Mouse (Mus musculus) brain, embryonic 14.5 days (tissue): ENCODE measurements around the gene Ahsa2.

Source experiments
- CTCF ChIP-seq: fragments of 200-500 bp; IDR thresholded peaks from 2 replicates; pipeline ENCODE4 v1.5.1; 2012; ENCODE audit warnings: inconsistent platforms, mild to moderate bottlenecking, moderate library complexity, borderline replicate concordance; ENCODE audit not compliant: insufficient read depth, insufficient read length; ENCODE audit errors: extremely low read depth
- POLR2A ChIP-seq: fragments of 200-500 bp; IDR thresholded peaks from 2 replicates; pipeline ENCODE4 v1.6.1; 2012; ENCODE audit warnings: mild to moderate bottlenecking, inconsistent platforms, borderline replicate concordance; ENCODE audit not compliant: poor library complexity, insufficient read depth, insufficient read length, severe bottlenecking; ENCODE audit errors: extremely low read depth

- TF ChIP-seq CTCF (no peak), POLR2A (no peak)
Measured at GRCm38 (mm10) chr11:23495231-23495630, 2.6 kb downstream of the Ahsa2 start.
